Mouse (Mus musculus) layer of hippocampus, postnatal 36 days (tissue): ENCODE measurements at regions not wholly inside any gene's neighbourhood (a gene's known extent, or its start where the extent isn't known, plus 50 kb on each side); places are given as distances from the start of the nearest gene placed in this dataset.

ENCODE experiments used
- DNase-seq, 2 experiments: peaks; one replicate each; pipeline ENCODE4 v3.0.0; 2022

DNA sequence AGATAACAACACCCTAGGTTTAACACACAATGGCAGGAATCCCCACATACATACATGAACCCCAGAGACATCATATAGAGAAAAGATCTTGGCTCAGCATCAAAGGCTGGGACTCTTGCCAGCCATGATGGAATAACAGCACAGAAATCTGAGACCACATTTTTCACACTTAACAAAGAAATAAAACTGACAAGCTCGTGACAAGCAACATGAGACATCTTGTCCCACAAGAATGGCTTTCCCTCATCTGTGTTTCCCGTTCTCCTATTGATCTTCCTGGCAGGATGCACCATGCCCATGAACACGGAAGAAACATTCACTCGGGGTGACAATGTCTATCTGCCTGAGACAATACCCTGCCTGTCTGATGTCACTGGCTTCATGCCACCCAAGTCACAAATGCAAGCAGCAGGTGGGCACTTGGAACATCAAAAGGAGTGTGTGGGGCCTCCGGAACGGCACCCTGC lies 235.0 kb upstream of the Pabpc6 start:
- no peak for DNase-seq

DNA sequence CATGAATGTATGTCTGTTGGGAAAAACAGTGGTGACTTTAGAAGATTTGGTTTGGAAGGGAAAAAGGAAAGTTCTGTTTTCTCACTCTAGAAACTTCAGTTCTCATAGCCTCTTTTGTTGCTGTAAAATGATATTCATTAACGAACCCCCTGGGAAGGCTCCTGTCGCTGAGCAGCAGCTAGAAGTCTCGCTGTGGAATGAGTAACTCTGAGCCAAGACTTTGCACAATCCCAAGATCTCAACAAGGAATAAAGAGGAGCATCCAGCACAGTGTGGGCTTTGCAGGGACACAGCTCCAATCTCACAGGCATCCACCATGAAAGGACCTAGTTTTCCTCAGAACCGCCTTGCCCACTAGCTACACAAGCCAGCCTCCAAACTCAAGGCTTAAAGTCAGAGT lies 233.8 kb upstream of the Pabpc6 start:
- DNase-seq, result no peak

DNA sequence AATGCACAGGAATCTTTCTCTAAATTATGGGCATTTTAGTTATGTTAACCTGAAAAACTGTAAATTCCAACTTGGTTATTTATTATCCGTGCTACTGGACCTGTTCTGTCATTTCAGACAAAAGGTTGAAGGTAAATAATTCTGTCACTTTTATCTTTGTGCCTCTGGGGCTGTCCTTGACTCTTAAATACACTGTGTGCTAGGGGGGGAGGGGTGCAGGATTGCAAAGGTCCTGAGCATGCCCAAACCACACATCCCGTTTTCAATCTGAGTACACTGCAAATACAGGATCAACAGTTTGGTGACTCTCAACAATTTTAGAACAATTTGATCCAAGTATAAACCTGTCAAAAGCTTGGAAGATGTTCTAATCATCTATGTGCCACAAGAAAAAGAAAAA lies 227.4 kb upstream of the Pabpc6 start:
- no peak for DNase-seq

DNA sequence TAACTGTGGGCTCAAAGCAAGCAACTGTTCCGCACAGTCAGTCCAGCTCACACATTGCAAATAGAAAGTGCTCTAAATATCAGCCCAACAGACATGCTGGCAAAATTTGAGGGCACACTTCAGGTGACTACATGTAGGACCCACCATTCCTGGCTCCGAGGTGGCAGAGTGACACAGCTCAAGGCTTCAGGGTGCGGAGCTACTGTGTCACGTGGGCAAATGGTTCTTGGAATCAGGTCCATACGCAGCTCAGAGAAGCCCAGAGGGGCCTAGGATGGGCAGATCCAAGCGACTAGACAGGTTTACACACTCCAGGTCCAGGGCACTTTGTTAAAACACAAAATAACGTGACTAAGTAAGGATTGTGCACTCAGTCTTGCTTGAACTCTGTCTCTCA lies 226.2 kb upstream of the Pabpc6 start:
- DNase-seq, result no peak

DNA sequence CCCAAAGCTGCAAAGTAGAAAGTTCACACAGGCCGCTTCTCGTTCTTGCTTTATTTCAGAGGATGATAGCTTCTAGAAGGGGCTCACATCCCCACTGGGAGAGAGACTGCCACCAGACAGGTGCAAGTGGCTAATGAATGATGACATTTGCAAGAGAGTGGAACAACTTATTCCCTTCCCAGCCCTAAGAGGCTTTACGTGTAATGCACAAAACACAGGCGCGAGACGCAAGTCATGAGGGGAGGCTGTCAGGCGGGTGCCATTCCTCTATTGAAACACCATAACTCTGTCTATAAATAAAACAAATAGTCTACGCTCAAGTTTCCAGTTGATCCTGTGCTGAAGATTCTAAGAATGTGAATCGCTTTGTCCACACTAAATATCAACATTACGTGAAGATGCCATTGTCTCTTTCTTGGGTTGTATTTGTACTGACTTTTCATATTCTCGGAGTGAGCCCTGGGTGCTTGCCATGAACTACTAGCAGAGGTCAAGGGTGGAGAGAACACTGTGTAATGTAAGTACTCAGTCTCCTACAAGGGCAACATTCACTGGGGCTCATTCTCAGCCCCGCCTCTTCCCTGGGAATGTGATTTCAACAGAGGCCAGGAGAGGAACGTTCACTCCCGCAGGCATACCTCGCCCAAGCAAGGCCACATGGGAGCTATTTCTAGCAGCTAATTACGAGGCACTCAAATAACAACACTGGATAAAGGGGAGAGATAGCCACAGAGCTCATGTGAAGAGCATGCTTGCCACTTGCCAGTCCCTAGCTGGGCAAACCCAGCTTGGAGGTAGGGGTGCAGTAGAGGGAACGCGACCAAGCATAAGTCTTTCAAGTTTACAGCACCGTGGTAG lies 225.5 kb upstream of the Pabpc6 start:
- DNase-seq, result no peak

DNA sequence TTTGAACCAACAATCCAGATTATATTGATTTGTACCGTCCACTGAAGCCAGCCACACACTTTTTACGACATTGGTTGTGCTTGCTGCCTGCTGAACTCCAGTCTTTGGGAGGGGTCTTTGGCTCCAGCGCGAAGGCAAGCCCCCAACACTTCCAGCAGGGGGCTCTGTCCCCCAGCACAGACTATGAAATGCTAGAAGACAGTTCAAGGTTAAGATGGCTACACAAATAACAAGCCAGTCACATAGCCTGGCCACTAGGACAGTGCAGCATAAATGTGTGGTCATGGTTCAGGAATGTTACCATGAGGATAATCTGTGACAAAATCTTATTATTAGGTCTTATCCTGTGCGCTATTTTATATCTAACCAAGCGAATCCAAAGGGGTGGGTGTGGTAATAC lies 224.4 kb upstream of the Pabpc6 start:
- DNase-seq, result no peak

DNA sequence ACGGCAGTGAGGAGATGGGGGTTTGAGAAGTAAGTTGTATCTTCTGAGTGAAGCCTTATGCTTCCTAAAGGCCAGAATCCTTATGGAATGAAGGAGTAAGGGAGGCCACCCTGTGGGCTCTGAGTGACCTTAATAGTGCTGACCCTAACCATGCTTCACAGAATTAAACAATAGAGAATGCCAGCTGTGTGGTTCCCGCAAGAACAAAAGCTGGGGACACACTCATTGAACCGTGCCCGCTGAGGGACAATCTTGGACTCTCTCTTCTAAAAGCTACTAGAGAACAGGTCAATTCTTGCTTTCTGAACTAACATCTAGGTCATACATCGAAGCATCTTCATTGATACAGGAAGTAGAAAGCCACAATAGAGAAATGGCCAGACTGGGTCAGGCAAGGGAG lies 223.3 kb upstream of the Pabpc6 start:
- DNase-seq, result no peak

DNA sequence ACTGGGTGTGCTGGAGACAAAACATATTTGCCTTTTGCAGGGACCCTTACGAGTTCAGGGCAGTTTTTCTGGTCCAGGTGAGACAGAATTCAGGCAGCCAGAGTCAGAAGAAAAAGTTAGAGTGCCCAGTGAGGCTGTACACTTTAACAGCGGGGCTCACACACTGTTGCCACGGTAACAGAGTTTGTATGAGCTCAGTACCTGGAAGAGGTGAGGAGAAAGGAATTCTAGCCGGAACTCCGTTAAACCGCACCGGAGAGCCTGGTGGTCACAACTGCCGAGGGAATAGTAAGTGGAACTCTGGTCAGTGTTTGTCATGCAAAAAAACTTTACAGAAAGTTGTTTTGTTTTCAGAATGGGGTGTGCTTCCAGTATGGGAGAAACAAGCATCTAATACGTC lies 222.6 kb upstream of the Pabpc6 start:
- no peak for DNase-seq

DNA sequence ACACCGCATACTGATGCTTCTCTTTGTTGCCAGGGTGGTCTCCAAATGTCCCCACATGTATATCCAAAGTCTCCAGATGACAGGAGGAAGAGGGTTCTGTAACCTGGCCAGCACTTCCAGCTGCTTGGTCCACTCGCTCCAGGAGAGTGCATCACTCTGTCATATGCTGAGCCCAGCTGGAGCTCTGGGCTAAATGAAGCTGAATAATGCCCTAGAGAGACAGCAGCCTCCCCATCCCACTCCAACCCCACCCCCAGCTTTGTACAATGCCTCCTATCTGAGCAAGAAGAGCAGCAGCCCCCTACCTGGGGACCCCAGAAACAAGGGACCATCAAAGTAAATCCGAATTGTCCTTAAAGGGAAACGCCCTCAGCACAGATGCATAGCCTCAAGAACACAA lies 219.0 kb upstream of the Pabpc6 start:
- DNase-seq, result no peak

DNA sequence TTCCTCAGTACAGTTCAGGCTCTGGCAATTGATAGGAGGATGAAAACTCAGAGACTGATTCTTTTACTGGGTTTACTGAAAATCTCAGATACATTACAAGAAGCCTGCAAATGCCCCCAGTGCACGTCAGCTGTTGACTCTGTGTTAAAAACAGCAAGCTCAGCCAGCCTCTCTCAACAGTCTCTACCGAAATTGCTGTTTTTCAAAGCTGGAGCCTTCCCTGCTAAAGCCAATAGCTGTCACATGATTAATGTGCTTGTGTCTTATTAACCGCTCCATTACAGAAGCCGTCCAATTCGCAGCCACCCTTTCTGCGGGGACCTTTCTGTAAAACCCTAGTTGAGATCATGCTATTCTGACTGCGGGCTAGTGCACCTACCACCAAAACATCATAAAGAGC lies 215.6 kb upstream of the Pabpc6 start:
- no peak for DNase-seq

DNA sequence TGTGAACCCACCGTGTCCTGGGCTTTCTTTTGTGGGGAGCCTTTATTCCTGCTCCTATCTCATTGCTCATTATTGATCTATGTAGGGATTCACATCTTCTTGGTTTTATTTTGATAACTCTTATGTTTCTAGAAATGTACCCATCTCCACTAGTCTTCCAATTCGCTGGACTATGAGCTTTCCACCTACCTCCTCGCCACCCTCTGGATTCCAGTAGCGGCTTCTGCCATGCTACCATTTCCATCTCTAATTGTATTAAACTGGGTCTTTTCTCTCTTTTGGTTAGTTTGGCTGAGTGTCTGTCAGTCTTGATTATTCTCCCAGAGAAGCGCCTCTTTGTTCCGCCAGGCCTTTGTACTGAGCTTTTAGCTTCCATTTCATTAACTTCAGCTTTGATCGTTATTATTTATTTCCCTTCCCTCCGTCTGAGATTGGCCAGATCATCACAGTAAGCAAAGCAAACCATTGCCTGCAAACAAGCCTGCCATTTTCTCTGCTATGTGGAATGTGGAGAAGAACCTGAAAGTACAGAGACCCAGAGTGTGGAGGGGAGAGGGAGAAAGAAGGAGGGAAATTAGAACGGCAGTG lies 213.2 kb upstream of the Pabpc6 start:
- DNase-seq, result no peak

DNA sequence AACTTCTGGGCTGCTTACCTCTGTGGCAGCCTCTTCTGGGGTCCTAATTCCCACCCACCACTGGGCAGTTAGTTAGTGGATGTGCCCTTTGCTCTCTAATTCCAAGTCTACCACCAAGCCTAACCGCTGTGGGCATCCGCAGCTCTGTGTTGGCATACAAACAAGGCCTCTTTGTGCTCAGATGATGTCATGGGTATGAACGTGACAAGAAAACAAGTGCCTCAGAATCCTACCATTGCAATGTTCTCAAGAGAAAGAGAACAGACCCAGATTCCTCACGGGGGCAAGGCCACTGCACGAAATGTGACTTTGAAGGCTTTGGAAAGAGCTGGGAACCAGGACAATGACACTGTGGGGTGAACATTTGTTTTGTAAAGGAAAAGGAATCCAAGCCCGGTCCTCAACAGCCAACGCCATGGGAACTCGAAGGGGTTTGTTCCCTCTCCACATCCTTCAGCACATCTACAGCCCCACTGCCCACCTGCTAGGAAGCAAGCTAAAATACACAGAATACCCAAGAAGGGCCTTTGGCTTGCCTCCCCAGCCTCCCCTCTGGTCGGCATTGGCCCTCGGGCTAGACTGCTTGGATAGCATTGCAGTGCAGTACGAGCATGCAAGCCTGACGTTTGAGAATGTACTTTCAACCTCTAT lies 210.2 kb upstream of the Pabpc6 start:
- DNase-seq, result peak; percentile 34 to 43

DNA sequence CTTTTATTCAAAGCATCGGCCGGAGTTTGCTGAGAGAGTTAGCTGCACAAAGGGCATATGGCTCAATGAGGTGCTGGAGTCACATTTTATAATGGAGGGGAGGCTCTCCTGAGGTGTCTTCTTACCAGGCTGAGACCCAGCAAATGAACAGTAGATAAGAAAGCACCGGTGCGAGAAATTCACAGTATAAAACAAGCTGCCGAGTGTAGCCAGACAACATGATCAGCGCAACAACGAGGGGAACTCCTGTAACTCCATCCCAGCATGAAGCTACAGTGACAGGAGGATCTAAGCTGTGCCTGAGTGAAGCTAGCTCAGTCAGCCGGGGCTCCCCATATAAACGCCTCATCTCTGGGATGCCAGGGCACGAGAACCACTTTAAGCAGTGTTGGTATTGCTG lies 204.2 kb upstream of the Pabpc6 start:
- no peak for DNase-seq

DNA sequence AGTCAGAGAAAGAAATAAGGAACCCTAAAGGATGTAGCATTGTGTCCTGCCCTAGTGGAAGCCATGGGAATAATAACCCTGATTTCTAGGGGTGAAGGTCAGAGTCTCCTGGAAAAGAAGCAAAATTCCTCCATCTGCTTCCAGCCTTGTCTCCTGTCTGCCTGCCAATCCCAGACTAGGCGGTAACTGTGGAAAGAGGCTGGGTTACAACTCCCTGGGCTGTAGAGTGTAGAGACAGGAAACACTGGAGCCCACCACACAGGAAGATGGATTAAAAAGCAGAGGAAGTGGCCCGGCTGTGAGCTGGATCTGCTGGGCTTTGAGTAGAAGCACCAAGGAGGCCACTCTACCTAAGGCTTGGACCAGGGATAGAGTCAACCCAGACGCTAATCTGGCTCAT lies 200.7 kb upstream of the Pabpc6 start:
- DNase-seq, result no peak

DNA sequence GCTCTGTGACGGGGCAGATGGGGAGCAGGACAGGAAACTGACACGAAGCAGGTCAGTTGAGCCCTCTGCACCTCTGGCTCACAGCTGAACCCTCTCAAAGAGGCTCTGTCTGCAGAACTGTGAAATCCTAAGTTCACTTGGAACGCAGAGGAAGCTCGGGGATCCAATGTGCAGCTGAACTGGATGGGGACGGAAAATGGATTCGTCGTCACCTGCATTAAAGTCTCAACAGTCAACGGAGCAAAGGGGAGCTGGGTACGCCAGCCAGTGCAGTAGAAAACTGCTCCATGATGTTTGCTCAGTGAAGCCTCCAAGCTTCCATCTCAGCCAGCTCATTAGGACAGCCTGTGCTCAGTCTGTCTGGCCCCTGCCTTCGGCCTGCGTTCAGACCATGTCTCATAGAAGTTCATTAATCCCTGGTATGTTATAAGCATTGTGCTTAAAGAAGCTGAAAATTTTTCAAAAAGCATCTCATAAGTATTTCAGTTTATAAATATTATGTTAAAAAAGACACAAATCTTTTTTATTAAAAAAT lies 199.3 kb upstream of the Pabpc6 start:
- DNase-seq, result no peak

DNA sequence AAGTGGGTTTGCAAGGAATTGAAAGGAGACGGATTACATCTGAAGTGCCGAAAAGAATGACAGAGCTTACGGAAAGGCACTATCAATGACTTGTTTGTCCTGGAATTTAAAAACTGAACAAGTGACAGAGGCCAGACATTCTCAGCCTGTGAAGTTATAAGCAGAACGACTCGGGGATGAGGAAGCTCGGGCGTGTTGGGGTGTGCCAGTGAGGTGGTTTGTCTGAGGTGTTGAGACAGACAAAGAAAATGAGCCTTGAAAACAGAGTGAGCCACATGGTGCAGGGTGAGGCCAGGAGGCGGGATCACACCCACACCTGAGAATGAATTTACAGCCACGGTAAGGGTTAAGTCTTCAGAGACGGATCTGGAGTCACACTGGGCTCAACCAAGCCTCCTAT lies 194.7 kb upstream of the Pabpc6 start:
- DNase-seq, result no peak

DNA sequence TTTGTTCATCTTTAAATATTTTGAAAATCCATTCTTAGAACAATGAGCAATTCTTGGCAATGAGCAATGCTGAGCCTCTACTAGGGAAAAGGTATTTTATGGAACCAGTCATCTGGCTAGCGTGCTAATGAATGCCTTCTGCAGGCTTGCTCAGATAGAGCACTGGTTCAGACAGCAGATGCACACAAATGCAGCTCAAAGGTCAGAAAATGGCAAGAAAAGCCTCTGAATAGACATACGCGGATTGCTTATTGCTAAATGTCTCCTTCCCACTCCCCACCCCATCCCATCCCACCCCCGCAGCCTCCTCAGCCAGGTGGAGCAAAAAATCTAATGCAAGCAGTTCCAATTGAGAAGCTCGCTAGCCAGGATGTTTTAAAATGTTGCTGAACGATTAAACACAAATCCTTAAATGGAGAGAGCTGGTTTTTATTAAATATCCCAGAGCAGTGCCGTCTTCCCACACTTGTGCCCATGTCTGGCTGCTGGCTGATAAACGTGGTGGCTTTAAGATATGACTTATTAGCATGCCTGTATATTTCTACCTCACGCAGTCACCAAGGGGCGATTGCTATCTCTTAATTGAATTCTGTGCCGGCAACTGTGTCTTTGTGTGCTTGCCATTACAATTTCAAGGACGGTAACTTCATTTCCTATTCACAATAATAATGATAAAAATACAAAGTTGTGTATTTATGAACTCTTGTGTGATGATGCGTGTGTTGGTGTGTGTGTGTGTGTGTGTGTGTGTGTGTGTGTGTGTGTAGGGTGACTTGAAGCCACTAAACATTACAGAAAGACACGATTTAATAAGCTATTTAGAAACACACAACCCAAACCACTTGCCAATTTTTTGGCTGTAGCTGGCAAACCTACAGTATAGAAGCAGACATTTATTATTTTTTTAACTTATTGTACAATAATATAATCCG lies 192.7 kb upstream of the Pabpc6 start:
- peak in 1 of 2 experiments; percentile 27 for DNase-seq

DNA sequence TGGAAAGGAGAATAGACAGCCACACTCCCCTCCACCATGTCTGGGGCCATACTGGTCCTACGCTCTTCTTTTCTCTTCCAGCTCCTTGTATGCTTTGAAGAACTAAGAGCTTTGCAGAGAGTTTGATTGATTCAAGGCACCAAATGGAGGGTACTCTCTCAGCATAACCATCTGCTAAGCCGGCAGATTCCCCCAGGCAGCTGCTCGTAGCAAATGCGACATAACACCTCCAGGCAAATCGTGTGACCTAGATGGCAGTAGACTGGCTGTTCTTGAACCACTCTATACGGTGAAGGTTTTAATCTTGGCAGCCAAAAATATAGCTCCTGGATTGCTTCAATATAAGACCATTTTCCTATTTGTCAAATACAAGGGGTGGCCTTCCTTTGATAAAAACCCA lies 191.8 kb upstream of the Pabpc6 start:
- peak in 1 of 2 experiments; percentile 50 for DNase-seq

DNA sequence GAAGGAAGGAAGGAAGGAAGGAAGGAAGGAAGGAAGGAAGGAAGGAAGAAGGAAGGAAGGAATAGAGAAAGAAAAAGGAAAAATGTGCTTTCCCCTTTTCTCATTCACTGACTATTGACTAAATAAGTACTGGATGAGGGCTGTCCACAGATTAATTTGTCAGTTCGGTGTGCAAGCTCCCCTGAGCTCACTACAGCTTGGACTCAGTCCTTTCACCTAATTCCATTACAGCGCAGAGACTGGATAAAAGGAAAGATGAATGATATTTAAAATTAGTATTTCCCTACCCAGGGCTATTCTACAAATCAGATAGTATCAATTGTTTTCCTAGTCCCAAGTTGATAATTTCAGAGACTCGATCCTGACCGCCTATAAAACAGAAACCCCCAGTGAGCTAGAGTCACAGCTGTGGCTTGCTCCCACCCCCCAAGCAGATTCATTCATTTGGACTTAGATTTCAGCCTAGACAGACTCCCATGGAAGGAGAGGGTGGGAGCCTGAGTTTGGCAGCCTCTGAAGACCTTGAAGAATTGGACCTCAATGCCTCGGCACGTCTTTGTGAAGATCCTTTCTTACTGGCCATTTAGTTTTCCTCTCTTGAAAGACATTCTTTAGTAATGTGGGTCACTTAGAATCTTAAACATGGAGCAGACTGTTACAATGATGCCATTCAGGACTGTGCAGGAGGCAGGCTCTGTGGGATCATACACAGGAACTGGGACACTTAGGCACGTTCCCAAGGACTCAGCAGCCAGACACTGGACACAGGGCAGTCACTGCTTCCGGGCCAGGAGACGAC lies 179.2 kb upstream of the Pabpc6 start:
- peak in 1 of 2 experiments; percentile 44 for DNase-seq

DNA sequence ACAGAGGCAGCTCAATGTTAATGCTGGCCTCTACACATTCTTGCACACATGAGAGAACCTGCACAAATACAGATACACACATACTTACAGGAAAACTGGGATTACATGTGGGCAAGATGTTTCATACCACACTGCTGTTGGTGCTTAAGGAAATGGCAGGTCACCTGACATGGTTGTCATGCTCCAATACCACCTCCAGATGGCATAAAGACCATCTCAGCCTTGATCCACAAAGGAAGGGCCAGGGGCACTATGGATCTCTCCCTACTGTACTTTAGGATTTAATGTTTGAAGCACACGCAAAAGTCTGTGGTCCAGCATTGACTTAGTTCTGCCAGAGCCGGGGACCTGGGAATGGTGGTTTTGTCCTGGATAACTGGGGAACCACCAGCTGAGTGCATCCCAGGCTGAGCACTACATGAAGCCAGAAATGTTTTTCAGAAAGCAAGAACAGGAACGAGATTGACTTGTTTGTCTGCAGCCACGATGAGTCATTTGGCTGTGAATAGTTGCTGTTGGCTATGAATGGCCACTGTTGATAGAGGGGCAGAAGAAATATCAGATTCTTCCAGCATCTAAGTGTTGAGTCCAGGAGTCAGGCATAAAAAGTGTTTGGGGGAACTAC lies 176.0 kb upstream of the Pabpc6 start:
- DNase-seq, result no peak

DNA sequence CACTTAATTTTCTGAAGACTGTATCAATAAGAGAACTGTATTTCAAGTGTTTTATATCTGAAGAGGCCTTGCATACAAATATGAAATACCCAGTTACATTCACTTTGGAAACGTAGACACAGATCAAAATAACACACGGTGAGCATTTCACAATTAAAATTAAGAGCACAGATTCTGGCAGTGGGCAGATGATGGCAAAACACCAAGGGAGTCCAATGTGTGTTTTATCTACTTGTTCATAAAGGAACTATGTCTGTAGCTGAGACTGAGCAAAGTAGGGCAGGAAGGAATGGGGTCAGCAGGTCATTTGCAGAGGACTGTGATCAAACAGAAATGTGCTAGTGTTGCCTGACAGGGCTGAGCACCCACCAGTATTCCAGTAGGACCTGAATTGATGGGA lies 171.6 kb upstream of the Pabpc6 start:
- DNase-seq, result peak; percentile 32 to 33
